Mouse (Mus musculus): ENCODE measurements around the gene Ctsd. TPM values are rescaled to one million over a fixed set of nuclear protein-coding genes. Genes with fewer than 3 reads are reported as not detected.
"Not testable (repeated sequence)": the region's sequence is repeated elsewhere in the genome, so short reads cannot be mapped to it uniquely, and the experiment has no call there.

Ctsd gene
- total RNA-seq, 1 experiment, result 535 TPM

DNA sequence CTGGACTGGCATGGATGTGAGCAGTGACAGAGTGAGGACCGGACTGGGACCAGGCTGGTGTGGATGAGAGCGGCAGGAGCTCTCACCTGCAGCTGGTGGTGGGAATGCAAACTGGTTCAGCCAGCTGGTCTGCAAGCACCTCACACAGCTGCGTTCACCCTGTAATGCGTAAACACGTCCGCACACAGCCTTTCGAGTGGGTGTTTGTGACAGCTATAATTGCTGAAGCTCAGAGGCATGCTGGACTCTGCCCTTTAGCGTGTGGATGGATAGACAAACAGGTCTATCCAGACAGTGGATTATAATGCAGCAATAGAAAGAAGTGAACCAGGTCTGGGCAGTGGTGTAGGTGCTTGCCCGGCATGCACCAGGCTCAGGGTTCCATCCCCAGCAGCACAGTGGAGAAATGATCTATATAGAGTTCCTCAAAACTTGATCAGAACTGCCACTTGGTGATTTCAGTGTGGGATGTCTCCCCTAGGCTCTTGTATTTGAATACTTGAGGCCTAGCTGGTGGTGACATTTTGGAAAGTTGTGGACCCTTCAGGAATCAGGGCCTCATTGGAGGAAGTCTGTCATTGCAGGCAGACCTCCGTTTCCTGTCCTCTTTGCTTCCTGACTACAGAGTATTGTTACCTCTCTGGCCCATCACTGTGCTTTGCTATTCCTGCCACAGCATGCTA, 46.1 kb downstream of the Ctsd start:
- TF ChIP-seq ZNF384 (IDR thresholded peaks at IDR 0.05; ENCODE audit: low read depth, low read length), result no peak
- TF ChIP-seq MAFK (IDR thresholded peaks at IDR 0.05; ENCODE audit: insufficient read depth, low read depth, low read length), result no peak
- Histone ChIP-seq H3K36me3 (ENCODE audit: control insufficient read depth, insufficient read depth, low read length, poor library complexity, severe bottlenecking) (no peaks in the 10 kb centered on the region), H3K9me3 (ENCODE audit: control insufficient read depth, insufficient read depth, low read depth, low read length) (no peaks in the 10 kb centered on the region), H3K4me3 (ENCODE audit: insufficient read depth in 1 of 2, low read depth in 1 of 2, low read length in 2 of 2, poor library complexity in 1 of 2, severe bottlenecking in 1 of 2) (no peak overlapping the region), H3K9ac (ENCODE audit: insufficient read depth, low read depth, low read length, poor library complexity, severe bottlenecking) (no peak overlapping the region), H3K4me1 (ENCODE audit: control insufficient read depth in 2 of 2, insufficient read depth in 2 of 2, low read length in 2 of 2, poor library complexity in 1 of 2) (no peaks in the 10 kb centered on the region), H3K27ac (ENCODE audit: insufficient read depth, low read depth, low read length, poor library complexity, severe bottlenecking) (no peak overlapping the region)
- DNase-seq (ENCODE audit: low read depth, low spot score), result no peak
- in situ Hi-C loops (cut with MboI; ENCODE audit: low sequenced_read_pairs in 2 of 2, unreplicated experiment in 2 of 2), result no loop called here

GRCm38 (mm10) chr7:142340269-142340970, 47.4 kb downstream of the Ctsd start:
- Histone ChIP-seq H3K36me3 (ENCODE audit: control insufficient read depth, insufficient read depth, low read length, poor library complexity, severe bottlenecking) (no peaks in the 10 kb centered on the region), H3K4me1 (ENCODE audit: control insufficient read depth in 2 of 2, insufficient read depth in 2 of 2, low read length in 2 of 2, poor library complexity in 1 of 2) (no peaks in the 10 kb centered on the region), H3K9me3 (ENCODE audit: control insufficient read depth, insufficient read depth, low read depth, low read length) (no peaks in the 10 kb centered on the region), H3K27ac (ENCODE audit: insufficient read depth, low read depth, low read length, poor library complexity, severe bottlenecking) (no peak overlapping the region), H3K4me3 (ENCODE audit: insufficient read depth in 1 of 2, low read depth in 1 of 2, low read length in 2 of 2, poor library complexity in 1 of 2, severe bottlenecking in 1 of 2) (no peak overlapping the region), H3K9ac (ENCODE audit: insufficient read depth, low read depth, low read length, poor library complexity, severe bottlenecking) (no peak overlapping the region)
- DNase-seq (ENCODE audit: low read depth, low spot score), result no peak
- TF ChIP-seq CHD2 (IDR thresholded peaks at IDR 0.05; ENCODE audit: low read depth, low read length), result no peak
- TF ChIP-seq ZNF384 (IDR thresholded peaks at IDR 0.05; ENCODE audit: low read depth, low read length), result no peak
- no peak for TF ChIP-seq HCFC1 (IDR thresholded peaks at IDR 0.05; ENCODE audit: borderline replicate concordance, insufficient read depth, low read length)
- TF ChIP-seq ZC3H11A (IDR thresholded peaks at IDR 0.05; ENCODE audit: borderline replicate concordance, low read depth, low read length), result no peak
- no peak for TF ChIP-seq MAFK (IDR thresholded peaks at IDR 0.05; ENCODE audit: insufficient read depth, low read depth, low read length)
- in situ Hi-C loops (cut with MboI; ENCODE audit: low sequenced_read_pairs in 2 of 2, unreplicated experiment in 2 of 2), result no loop called here

GRCm38 (mm10) chr7:142335151-142335550, 52.7 kb downstream of the Ctsd start:
- Histone ChIP-seq H3K9ac (ENCODE audit: insufficient read depth, low read depth, low read length, poor library complexity, severe bottlenecking) (no peak overlapping the region), H3K4me1 (ENCODE audit: control insufficient read depth in 2 of 2, insufficient read depth in 2 of 2, low read length in 2 of 2, poor library complexity in 1 of 2) (no peaks in the 10 kb centered on the region), H3K36me3 (ENCODE audit: control insufficient read depth, insufficient read depth, low read length, poor library complexity, severe bottlenecking) (no peaks in the 10 kb centered on the region), H3K9me3 (ENCODE audit: control insufficient read depth, insufficient read depth, low read depth, low read length) (no peaks in the 10 kb centered on the region), H3K27ac (ENCODE audit: insufficient read depth, low read depth, low read length, poor library complexity, severe bottlenecking) (no peak overlapping the region), H3K4me3 (ENCODE audit: insufficient read depth in 1 of 2, low read depth in 1 of 2, low read length in 2 of 2, poor library complexity in 1 of 2, severe bottlenecking in 1 of 2) (no peak overlapping the region)
- in situ Hi-C loops (cut with MboI; ENCODE audit: low sequenced_read_pairs in 2 of 2, unreplicated experiment in 2 of 2), result loop anchor here (5.0 to 10.0 kb wide), 3 partner anchors 100 to 340 kb away; partner anchors contain the start of gene Syt8 (in 1 of the 2)
- TF ChIP-seq MAFK (IDR thresholded peaks at IDR 0.05; ENCODE audit: insufficient read depth, low read depth, low read length) (no peak), ZNF384 (IDR thresholded peaks at IDR 0.05; ENCODE audit: low read depth, low read length) (no peak), ZC3H11A (IDR thresholded peaks at IDR 0.05; ENCODE audit: borderline replicate concordance, low read depth, low read length) (no peak), HCFC1 (IDR thresholded peaks at IDR 0.05; ENCODE audit: borderline replicate concordance, insufficient read depth, low read length) (no peak), CHD2 (IDR thresholded peaks at IDR 0.05; ENCODE audit: low read depth, low read length) (no peak)
- no peak for DNase-seq (ENCODE audit: low read depth, low spot score)

GRCm38 (mm10) chr7:142334246-142334645, 53.6 kb downstream of the Ctsd start:
- no peaks in the 10 kb centered on the region for H3K4me1 ChIP-seq (ENCODE audit: control insufficient read depth in 2 of 2, insufficient read depth in 2 of 2, low read length in 2 of 2, poor library complexity in 1 of 2)
- H3K9ac ChIP-seq (ENCODE audit: insufficient read depth, low read depth, low read length, poor library complexity, severe bottlenecking), result no peak overlapping the region
- H3K36me3 ChIP-seq (ENCODE audit: control insufficient read depth, insufficient read depth, low read length, poor library complexity, severe bottlenecking), result no peaks in the 10 kb centered on the region
- no peak overlapping the region for H3K4me3 ChIP-seq (ENCODE audit: insufficient read depth in 1 of 2, low read depth in 1 of 2, low read length in 2 of 2, poor library complexity in 1 of 2, severe bottlenecking in 1 of 2)
- no peaks in the 10 kb centered on the region for H3K9me3 ChIP-seq (ENCODE audit: control insufficient read depth, insufficient read depth, low read depth, low read length)
- in situ Hi-C loops (cut with MboI; ENCODE audit: low sequenced_read_pairs in 2 of 2, unreplicated experiment in 2 of 2), result loop anchor here (10.0 kb wide), 2 partner anchors 101 to 341 kb away; partner anchors contain the start of gene Syt8 (in 1 of the 2)
- H3K27ac ChIP-seq (ENCODE audit: insufficient read depth, low read depth, low read length, poor library complexity, severe bottlenecking), result no peak overlapping the region
- peak; percentile 74 for DNase-seq (ENCODE audit: low read depth, low spot score)
- TF ChIP-seq CHD2 (IDR thresholded peaks at IDR 0.05; ENCODE audit: low read depth, low read length) (no peak), ZC3H11A (IDR thresholded peaks at IDR 0.05; ENCODE audit: borderline replicate concordance, low read depth, low read length) (peak; percentile 89; the same call in 1 of the 2 replicates)

GRCm38 (mm10) chr7:142332741-142333140, 55.1 kb downstream of the Ctsd start:
- H3K27ac ChIP-seq (ENCODE audit: insufficient read depth, low read depth, low read length, poor library complexity, severe bottlenecking); H3K4me3 ChIP-seq (ENCODE audit: insufficient read depth in 1 of 2, low read depth in 1 of 2, low read length in 2 of 2, poor library complexity in 1 of 2, severe bottlenecking in 1 of 2); DNase-seq (ENCODE audit: low read depth, low spot score); H3K9me3 ChIP-seq (ENCODE audit: control insufficient read depth, insufficient read depth, low read depth, low read length); H3K9ac ChIP-seq (ENCODE audit: insufficient read depth, low read depth, low read length, poor library complexity, severe bottlenecking); H3K4me1 ChIP-seq (ENCODE audit: control insufficient read depth in 2 of 2, insufficient read depth in 2 of 2, low read length in 2 of 2, poor library complexity in 1 of 2); H3K36me3 ChIP-seq (ENCODE audit: control insufficient read depth, insufficient read depth, low read length, poor library complexity, severe bottlenecking): not testable (repeated sequence)
- in situ Hi-C loops (cut with MboI; ENCODE audit: low sequenced_read_pairs in 2 of 2, unreplicated experiment in 2 of 2), result loop anchor here (10.0 kb wide), 2 partner anchors 102 to 342 kb away; partner anchors contain the start of gene Syt8 (in 1 of the 2)
